Mouse (Mus musculus) megakaryocyte-erythroid progenitor cell, adult 5-6 weeks (primary cell): ENCODE data around the gene Csrp3. TPM values are rescaled to one million over a fixed set of nuclear protein-coding genes. Genes with fewer than 3 reads are reported as not detected.

ENCODE experiments used
- ATAC-seq: replicated peaks from 2 replicates; pipeline ENCODE4 v1.8.0; 2016; ENCODE audit warnings: mild to moderate bottlenecking, inconsistent platforms; ENCODE audit not compliant: severe bottlenecking, poor library complexity, low FRiP score, low TSS enrichment
- total RNA-seq, 2 experiments: library from RNA; stranded (forward) in 1 of 2; stranded (reverse) in 1 of 2; fragments of 200-1000, 215-1000 nt in 1 of 2; fragments of >200 nt in 1 of 2; fragmentation: Nextera tagmentation in 1 of 2; gene quantifications; 2 replicates each; pipeline ENCODE4 v1.2.3; 2014 to 2017

Csrp3 gene
- total RNA-seq (2014; fragmentation: Nextera tagmentation) (3.9 and 16.2 TPM in 2 replicates), total RNA-seq (2017) (33.1 and 36.2 TPM in 2 replicates)

DNA sequence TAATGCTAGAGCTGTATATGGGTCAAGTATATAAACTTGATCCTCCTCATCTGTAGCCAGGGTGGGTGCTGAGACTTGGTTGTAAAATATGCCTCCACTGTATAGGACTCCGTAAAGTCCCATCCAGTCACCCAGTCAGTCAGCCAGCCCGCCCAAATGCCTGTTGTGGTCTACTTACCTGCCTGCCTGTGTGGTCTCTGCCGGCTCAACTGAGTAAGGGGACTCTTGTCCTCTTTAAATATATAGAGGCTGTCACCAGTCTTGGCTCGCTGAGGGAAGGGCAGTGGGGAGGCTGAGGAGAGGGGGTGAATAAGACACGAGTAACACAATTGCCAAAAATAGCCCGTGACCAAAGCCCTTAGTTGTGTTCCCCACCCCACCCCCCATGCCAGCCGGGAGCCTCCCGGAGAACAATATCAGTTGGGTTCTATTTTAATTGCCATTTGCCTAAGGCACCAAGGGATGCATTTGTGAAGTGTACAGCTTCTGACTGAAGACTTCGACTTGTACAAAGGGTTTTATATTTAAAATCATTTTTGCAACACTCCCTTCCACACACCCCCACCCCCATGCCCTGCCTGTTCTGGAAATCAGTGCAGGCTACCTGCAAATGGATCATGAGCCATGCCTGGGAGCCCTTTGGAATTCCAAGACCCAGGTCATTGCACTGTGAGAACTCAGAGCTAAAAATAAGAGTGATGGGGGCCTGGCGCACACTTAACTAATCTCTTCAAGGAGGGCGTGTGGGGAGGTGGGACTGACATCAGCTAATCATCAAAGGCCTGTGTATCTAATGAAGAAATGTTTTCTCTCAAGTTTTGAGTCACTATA lies at the start of gene Csrp3:
Gene Csrp3, minus strand, starts transcription at position 214 of the 831 bp plus-strand sequence.
- no peak for ATAC-seq

DNA sequence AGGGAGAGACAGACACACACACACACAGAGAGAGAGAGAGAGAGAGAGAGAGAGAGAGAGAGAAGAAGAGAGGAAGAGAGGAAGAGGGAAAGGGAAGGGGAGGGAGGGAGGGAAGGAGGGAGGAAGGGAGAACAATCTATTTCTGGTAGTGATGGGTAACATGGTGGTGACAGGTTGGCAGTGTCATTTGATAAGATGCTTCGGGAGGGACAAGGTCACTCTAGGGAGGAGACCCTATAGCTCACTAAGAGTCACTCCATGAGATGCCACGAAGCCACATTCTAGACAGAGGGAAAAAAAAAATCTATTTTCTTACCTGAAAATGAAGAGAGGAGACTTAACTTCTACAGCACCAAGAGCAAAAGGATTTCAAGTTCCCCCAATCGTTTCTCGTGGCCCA lies 48.2 kb upstream of the Csrp3 start:
- no peak for ATAC-seq

DNA sequence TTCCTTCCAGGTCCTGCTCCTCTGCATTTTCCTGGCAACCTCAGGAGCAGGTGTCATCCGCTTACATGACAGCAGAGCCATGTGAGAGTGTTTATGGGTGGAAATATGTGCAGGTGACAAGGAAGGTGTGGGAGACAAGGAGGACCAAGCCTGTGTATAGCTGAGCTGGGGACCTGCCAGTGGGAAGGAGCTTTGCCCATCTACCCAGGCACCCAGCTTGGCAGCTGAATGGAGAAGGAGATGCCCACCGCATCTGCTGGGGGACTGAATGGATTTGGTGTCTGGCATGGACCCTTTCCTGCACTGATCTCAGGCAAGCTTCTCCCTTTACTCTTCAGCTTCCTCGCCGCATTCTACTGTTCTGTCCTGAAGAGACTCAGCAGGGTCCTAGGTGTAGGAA lies 47.6 kb upstream of the Csrp3 start:
- ATAC-seq = no peak

DNA sequence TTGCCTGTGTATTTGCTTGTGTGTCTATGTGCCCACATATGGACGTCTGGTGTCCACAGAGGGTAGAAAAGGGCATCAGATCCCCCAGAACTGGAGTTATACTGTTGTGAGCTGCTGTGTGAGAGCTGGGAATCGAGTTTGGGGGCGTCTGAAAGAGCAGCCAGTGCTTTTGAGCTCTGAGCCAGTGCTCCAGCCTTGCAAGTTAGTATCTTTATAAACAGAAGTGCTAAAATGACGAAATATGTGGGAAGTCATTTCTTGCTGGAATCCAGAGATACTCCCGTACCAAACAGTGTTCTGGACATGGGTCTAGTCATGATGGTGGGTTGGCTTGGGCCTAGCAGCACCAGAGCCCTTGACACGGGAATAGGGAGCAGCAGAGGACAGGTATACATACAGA lies 46.9 kb upstream of the Csrp3 start:
- ATAC-seq = no peak

DNA sequence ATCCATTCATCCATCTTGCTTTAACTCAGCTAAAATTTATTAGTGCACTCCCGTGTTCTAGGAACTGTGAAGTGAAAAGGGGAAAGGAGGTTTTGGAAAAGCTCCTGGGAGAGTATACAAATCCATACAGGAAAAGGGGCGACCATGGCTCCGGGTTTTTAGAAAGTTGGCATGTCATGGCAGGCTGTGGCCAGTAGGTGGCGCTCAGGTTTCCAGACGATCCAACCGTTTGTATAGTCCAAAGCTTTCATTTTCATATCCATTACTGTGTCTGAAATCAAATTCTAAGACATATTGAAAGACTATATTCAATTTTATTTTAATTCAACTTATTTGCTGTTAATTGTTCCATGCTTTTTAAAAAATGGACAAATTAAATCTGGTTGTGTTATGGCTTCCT lies 46.3 kb upstream of the Csrp3 start:
- 0 out of 2 replicates have a peak, but pooled peaks have one; percentile 63 for ATAC-seq

DNA sequence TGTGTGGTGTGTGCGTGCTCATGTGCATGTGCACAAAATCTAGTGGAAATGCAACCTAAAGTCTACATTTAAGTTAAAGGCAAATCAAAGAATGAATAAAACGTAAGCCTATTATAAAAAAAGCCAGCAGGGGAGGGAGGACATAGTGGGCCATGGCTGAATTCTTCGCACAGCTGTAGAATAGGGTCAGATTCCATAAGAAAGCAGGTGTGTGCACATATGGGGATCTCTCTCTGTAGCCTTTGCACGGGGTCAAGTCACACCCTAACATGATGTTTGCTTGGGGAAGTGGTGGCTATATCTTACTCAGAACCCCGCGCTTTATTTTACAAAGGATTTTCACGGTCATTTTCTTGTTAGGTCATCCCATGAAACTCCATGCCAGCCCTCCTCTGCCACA lies 45.3 kb upstream of the Csrp3 start:
- no peak for ATAC-seq

DNA sequence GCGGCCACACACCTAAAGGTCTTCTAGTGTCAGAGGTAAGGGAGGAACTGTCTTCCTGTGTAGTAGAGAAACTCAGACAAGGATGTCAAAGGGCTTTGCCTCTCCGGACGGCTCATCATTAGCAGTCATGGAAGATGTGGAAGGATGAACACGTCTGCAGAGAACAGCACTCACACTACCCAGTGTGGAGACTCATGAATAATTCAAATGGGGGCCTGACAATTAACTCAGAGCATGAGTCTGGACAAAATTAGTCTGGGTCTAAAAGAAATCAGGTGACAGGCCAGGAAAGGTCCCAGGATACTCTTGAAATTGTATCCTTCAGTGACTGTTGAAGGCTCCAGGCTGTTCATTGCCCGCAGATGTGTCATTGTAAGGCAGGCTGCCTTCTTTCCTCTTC lies 43.2 kb upstream of the Csrp3 start:
- ATAC-seq = no peak

DNA sequence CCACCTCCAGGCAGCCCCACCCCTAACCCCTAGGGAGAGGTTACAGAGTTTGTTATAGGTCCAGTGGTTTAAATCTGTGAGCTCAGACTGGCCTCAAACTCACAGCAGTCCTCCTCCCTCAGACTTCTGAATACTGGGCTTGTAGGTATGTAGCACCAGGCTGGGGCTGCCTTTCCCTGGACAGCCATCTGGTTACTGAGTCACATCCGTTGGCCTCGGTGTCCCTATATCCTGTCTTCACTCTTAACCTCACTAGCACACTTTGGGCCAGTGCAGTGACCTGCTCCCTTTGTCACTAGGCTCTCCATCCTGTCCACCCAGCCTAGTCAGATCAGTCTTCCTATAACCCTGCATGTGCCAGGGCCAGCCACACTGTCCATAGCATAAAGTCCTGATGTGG lies 40.9 kb upstream of the Csrp3 start:
- no peak for ATAC-seq

DNA sequence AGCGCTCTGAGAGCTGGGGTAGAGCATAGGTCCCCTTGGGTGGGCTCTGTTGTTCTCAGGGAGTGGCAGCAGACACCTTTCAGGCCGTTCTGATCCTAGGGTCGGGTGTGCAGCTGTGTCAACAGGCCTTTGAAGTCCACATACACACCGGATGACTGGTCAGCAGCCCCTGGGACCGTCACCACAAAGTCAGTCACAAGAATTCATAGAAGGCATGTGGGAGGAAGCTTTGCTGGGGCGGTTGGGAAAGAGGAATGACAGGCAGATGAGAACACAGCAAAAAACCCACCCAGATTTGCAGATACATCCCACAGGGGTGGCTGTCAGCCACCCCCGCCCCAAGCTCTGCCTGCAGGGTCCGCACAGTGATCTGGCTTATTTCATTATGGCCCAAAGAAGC lies 40.1 kb upstream of the Csrp3 start:
- no peak for ATAC-seq

DNA sequence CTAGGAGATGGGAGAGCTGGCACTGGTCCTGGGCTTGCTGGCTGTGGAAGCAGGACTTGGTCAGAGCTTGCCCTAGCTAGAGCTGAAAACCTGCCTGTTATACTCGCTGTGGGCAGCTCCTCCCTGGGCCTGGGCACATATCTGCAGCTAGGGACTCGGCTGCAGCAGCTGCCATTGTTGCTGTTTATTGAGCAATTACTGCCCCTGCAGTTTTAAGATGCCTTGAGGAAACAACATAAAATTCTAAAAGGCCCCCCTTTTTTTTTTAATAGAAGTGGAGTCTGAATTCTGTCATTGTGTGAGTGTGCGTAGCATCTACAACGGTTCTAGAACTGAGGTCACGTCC lies 36.4 kb upstream of the Csrp3 start:
- no peak for ATAC-seq

DNA sequence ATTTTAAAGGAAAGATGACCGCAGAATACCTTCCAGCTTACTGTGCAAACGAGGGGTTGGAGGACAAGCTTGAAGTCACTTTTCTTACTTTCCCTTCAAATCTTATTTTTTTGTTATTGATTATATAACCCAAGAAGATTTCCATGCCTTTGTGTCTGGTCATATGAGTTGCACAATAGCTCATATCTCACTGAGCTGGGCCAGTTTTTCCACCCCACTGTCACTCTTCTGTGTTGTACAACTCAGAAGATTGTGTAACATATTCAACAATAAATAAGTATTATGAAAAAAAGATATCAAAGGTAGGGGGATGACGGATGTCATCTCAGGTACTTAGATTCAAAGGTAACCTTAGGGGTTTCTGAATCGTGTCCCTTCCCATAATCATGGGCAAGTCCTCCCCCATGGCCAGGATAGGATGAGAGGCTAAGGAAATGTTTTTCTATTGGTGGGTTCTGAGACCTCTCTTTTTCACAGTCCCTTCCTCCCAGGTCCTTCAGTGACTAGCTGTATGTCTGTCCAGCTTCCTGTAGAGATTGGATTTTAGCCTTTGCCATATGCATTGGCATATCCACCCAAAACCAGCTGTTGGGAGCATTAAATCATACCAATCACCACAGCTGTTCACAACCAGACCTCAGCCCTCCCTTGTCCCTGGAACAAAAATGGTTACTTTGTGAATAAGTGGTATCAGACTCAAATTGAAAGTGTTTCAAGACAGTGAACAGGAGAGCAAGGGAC lies 35.9 kb upstream of the Csrp3 start:
- ATAC-seq = no peak

DNA sequence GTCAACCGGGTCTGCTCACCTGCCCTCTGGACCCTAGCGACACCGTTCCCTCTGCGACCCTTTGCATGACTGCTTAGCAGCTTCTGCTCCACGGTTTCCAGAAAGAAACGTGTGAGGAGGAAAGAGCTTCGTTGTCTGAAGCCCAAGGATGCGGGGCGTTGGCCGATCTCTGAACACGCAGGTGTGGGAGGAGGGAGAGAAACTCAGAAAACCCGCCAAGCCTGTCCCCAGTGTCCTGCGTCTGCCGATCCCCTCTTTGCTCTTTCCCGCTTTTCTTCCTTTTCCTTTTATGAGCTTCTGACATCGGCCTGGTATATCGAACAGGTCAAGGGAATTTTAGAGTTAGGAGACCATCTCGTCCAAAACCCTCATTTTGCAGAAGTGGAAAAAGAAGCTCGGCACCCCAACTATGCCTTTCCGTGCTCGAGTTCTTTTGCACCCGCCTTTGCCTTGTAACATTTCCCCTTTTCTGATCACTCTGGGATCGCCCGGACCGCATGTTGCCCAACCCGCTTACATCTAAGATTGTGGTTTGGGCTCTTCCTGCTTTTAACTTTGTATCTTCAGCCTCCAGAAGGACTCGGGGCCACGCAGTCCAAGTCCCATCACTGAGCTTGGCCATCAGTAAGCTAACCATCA lies 34.3 kb upstream of the Csrp3 start:
- ATAC-seq = peak; percentile 11

DNA sequence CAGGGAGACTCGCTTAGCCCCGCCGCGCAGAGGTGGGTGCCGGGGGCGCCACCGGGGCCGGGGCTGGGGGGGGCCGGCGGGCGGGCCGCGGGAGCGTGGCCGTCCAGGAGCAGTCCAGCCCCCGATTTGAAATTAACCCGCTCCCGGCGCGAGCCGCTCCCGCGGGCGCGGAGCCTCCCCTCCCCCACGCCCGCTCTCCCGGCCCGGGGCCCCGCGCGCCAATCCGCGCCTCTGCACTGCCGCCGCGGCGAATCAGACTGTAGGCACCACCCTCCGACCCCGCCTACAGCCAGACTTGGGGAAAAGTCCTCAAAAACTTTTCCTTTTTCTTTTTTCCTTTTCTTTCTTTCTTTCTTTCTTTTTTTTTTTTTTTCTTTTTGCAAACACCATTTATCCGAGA lies 33.7 kb upstream of the Csrp3 start, which contains the start of gene E2f8:
Gene E2f8, minus strand, starts transcription at position 111 of the 400 bp plus-strand sequence.
- peak; percentile 50; the same call in 1 of the 2 replicates for ATAC-seq

DNA sequence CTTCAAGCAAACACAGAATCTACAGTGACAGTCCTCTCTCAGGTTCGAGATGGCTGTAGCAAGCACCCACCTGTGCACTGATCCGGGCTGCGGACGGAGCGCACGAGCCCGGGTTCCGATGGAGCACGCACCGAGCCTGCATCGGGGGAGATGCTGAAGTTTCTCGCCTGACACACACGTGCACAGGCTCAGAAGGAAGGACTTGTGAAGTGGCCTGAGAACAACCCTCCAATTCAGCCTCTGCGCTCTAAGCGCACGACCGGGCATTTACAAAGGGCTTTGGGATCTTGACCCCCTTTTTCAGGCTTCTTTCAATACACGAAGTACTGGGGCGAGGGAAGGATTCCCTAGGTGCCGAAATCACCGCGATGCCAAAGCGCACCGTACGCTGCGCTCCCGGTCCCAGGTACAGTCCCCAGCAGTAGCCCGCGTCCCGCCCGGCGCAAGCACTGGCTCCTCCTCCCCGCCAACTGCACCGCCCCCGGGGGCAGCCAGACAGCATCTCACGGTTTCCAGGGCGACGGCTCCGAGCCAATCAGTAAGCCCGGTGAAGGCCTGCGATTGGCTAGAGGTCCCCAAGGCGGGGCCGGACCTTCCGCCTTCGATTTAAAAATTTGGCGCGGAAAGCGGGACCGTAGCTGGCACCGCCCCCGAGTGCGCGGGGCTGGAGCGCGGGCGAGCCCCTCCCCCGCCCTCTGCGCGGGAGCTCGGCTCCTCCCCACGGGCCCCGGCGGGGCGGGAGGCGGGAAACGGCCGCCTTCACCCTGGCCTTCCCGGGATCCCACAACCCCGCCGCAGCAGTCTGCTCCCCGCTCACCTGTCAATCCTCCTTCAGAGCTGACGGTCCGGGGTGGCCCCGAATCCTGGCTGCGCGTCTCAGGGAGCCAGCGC lies 33.0 kb upstream of the Csrp3 start:
- peak; percentile 93 for ATAC-seq

DNA sequence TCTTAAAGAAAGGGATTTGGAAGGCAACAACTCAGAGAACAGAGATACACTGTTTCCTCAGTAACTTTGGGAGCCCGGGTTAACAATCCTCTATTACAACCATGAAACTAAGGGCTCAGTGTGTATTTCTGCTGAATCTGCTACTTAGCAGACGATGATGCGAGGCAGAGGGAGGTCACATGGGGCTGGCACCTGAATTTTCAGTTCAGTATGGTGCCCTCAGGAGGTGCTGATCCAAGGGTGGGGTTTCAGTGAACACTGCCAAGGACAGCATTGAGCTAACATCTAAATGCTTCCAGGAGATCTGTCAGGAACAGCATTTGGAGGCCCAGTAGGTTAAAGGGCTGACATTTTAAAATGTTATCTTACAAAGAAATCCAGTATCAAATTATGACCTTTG lies 31.7 kb upstream of the Csrp3 start:
- no peak for ATAC-seq

DNA sequence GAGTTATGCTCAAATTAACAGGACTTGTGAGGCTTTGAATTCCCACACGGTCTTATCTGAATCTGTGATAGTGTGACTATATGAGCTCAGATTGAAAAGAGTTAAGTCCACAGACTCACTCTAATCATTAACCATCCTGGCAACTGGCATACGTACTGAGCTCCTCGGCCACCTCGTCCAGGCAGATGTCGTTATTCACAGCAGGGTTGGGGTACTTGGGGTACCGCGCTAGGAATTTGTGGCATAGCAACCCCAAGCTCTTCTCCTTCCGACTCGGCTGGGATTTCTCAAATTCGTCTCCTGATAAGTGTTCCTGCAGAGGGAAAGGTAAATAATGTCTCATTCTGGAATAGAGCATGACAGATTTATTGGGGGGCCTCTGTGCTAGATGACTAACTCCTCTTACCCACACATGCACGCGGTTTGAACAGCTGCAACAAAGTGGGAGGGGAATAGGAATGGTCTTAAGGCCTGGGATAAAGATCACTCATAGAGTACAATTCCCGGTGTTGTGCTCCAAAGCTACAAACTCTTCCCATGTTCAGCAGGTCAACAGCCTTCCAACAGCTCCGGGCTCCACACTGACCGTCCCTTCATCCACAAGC lies 30.1 kb upstream of the Csrp3 start:
- no peak for ATAC-seq

DNA sequence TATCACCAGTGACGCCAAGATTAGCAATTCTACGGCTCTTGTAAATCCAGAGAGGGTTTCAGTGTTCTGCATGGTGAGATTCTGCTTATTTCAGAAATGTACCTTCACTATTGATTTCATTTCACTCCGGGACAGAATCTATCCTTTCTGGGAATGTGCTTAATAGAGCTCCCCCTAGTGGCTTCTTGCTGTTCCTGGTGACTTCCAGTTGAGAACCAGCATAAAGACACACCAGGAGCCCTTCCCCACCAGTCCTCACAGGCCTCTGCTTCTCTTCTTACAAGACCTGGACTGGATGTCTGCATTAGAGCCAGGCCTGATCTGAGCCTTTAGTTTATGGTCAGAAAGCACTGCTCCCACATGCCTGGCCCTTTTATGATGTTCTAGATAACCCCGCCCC lies 28.7 kb upstream of the Csrp3 start:
- ATAC-seq = no peak

DNA sequence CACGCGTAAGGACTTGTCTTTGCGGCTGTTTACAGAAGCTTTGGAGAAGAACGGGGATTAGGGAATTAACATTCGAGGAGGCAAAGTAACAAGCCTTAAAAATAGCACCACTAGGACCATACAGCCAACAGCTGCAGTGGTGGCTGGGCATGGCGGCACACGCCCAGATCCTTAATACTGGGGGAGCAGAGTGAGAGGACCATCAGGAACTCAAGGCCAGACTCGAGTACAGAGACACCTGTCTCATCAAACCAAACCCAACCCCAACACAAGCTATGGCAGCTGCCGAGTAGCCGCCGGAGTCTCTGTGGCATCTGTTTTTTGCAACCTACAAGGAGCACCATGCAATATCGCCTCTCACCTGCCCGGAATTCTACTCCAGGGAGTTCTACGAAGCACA lies 27.3 kb upstream of the Csrp3 start:
- no peak for ATAC-seq

DNA sequence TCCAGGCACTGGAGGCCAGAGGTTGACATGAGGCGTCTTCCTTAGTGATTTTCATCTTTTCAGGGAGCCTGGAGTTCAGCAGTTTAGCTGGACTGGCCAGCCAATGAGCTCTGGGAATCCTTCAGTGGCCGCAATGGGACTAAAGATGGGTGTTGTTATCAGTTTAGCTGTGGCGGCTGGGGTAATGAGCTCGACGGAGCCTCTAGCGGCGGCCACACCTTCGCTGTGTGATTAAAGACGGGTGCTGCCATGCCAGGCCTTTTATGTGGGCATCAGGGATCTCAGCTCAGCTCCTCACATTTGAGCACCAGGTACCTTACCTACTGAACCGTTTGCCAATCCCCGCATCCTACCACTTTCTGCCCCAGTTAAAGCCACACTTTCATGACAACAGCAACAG lies 23.5 kb upstream of the Csrp3 start:
- ATAC-seq = peak; percentile 62
